Mouse (Mus musculus): ENCODE results near the gene Scaper. TPM values are rescaled to one million over a fixed set of nuclear protein-coding genes. Genes with fewer than 3 reads are reported as not detected.

Gene Scaper
- polyA plus RNA-seq, 1 experiment from 2014 or later, result 11.3 TPM

DNA sequence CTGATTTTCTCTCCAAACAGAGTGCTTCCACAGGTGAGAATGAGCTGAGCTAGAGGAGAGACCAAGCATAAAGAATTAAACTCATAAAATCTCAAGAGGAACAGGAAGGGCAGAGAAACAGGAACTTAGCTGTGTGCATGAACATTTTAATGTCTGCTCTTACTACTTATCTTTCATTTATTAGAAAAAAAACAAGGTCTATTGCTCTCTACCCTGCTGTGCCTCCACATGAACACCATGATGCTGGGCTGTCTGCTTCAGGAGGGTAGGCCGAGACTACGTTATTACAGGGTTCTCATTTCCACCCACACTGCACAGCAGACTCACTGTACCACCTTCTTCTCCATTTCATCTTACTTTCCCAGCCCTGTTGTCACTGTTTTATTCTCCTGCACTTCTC lies 291.5 kb downstream of the Scaper start:
- Histone ChIP-seq H3K4me1 (ENCODE audit: control insufficient read depth, insufficient read depth, low read length) (no peaks in the 10 kb centered on the region), H3K4me2 (no peak overlapping the region), H3K9ac (ENCODE audit: low read length) (no peak overlapping the region), H3K27ac (ENCODE audit: low read depth, low read length) (no peak overlapping the region), H3K27me3 (ENCODE audit: control insufficient read depth, insufficient read depth, low read length) (no peaks in the 10 kb centered on the region), H3K36me3 (ENCODE audit: control insufficient read depth, insufficient read depth, low read length) (no peaks in the 10 kb centered on the region), H3K4me3 (ENCODE audit: low read depth, low read length) (no peak overlapping the region), H3K9me3 (ENCODE audit: control insufficient read depth, low read length) (no peaks in the 10 kb centered on the region)
- WGBS, result 87% methylated on average over 2 of the region's 2 CpGs
- no peak for ATAC-seq (ENCODE audit: low FRiP score)
- DNase-seq (ENCODE audit: low spot score, missing footprints), result no peak

DNA sequence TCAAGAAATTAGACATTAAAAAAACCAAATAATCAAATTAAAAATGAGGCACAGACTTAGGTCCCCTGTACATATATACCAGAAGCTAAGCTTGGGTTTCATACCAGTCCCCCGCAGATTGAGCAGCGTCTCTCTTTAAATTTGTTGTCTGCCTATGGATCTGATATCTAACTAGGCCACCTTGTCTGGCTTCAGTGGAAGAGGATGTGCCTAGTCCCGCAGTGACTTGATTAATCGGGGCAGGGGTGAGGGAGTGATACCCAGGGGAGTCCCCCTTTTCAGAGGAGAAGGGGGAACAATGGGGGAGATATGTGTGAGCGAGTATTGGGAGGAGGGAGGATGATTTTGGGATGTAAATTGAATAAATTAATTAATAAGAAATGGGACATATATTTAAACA lies 310.9 kb downstream of the Scaper start:
- Histone ChIP-seq H3K9ac (ENCODE audit: low read length) (no peak overlapping the region), H3K9me3 (ENCODE audit: control insufficient read depth, low read length) (no peaks in the 10 kb centered on the region), H3K4me1 (ENCODE audit: control insufficient read depth, insufficient read depth, low read length) (no peaks in the 10 kb centered on the region), H3K4me3 (ENCODE audit: low read depth, low read length) (no peak overlapping the region), H3K27me3 (ENCODE audit: control insufficient read depth, insufficient read depth, low read length) (no peaks in the 10 kb centered on the region), H3K4me2 (no peak overlapping the region), H3K36me3 (ENCODE audit: control insufficient read depth, insufficient read depth, low read length) (no peaks in the 10 kb centered on the region), H3K27ac (ENCODE audit: low read depth, low read length) (no peak overlapping the region)
- no peak for ATAC-seq (ENCODE audit: low FRiP score)
- 82% methylated on average over 5 of the region's 5 CpGs for WGBS
- DNase-seq (ENCODE audit: low spot score, missing footprints), result no peak

DNA sequence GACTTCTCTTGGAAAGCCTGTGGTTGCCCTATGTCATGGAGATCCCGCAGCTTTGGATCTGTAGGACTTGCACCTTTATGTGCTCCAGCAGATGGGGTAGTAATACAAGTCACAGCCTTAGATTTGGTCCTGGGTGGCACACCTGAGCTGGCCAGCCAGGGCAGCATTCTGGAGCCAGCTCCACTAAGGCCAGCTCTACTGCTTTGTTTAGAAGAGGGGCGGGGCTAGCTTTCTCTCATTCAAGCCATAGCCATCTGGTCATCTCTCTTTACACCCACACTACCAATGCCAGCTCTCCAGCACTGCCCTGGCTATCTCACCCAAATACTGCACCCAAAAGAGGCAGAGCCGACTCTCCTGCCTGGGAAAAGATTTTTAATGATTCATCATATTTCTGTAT lies 323.2 kb downstream of the Scaper start:
- ATAC-seq (ENCODE audit: low FRiP score) (no peak), DNase-seq (ENCODE audit: low spot score, missing footprints) (no peak)
- no peaks in the 10 kb centered on the region for H3K27me3 ChIP-seq (ENCODE audit: control insufficient read depth, insufficient read depth, low read length)
- WGBS, result 83% methylated on average over 3 of the region's 3 CpGs
- H3K36me3 ChIP-seq (ENCODE audit: control insufficient read depth, insufficient read depth, low read length), result no peaks in the 10 kb centered on the region
- no peaks in the 10 kb centered on the region for H3K9me3 ChIP-seq (ENCODE audit: control insufficient read depth, low read length)
- no peak overlapping the region for H3K4me2 ChIP-seq
- no peak overlapping the region for H3K4me3 ChIP-seq (ENCODE audit: low read depth, low read length)
- H3K4me1 ChIP-seq (ENCODE audit: control insufficient read depth, insufficient read depth, low read length), result no peaks in the 10 kb centered on the region
- no peak overlapping the region for H3K27ac ChIP-seq (ENCODE audit: low read depth, low read length)
- H3K9ac ChIP-seq (ENCODE audit: low read length), result no peak overlapping the region

DNA sequence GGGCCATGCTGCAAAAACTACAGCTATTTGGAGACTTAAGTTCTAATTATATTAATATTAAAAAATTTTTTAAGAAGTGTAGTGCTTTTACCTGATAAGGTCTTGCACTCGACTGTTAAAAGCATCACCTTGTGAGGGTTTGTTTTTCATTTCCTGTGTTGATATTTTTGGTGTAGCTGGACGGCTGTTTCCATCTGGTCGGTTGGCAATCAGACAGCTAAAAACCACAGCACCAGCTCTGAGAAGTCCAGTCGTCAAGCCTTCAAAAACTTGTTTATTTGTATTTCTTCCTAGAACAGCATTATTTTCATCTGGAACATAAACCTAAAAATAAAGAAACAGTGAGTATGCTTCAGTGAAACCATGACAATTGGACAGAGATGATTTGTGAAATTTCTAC lies 328.2 kb downstream of the Scaper start:
- 80% methylated on average over 4 of the region's 4 CpGs for WGBS
- H3K9me3 ChIP-seq (ENCODE audit: control insufficient read depth, low read length), result no peaks in the 10 kb centered on the region
- H3K9ac ChIP-seq (ENCODE audit: low read length), result no peak overlapping the region
- H3K4me2 ChIP-seq, result no peak overlapping the region
- ATAC-seq (ENCODE audit: low FRiP score) (no peak), DNase-seq (ENCODE audit: low spot score, missing footprints) (no peak)
- H3K4me3 ChIP-seq (ENCODE audit: low read depth, low read length), result no peak overlapping the region
- no peak overlapping the region for H3K27ac ChIP-seq (ENCODE audit: low read depth, low read length)
- H3K4me1 ChIP-seq (ENCODE audit: control insufficient read depth, insufficient read depth, low read length), result peaks cover 2% of the 10 kb centered on the region; the same call in 1 of the 2 replicates
- H3K36me3 ChIP-seq (ENCODE audit: control insufficient read depth, insufficient read depth, low read length), result no peaks in the 10 kb centered on the region
- H3K27me3 ChIP-seq (ENCODE audit: control insufficient read depth, insufficient read depth, low read length), result no peaks in the 10 kb centered on the region

DNA sequence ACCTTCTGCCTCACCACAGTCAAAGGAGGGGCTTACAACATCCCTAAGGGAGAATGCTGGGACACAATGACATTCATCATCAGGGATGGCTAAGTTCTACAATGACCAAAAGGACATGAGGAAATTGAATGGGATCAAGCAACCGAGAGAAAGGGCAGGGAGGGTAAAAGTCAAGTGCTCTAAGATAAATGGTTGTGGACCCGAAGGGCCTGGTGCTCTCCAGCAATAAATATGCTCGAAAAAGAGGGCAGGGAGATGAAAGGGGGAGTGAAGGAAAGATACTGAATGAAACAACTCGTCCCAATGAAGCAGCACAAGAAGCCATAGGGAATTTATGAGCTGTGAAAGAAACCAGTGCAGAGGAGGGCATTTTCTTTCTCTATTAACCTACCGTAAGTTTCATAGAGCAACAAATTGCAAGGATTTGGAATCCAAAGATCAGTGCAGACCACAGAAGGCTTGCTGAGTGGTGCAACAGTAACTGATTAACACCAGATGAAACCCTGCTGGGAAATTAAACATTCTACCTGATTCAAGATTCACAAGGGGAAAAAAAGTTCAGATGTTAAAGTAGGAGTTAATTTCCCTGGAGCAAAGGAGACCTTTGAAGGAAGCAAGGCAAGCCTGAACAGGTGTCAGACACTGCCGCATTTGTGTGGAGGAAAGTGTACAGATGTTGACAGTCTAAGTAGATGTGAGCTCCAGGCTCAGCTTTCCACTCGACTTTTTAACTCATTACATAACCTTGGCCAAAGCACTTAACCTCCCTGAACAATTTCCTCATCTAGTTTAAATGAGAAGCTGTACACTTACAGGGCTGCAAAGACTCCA lies 329.0 kb downstream of the Scaper start:
- no peak overlapping the region for H3K9ac ChIP-seq (ENCODE audit: low read length)
- H3K9me3 ChIP-seq (ENCODE audit: control insufficient read depth, low read length), result no peaks in the 10 kb centered on the region
- no peak overlapping the region for H3K27ac ChIP-seq (ENCODE audit: low read depth, low read length)
- no peak overlapping the region for H3K4me2 ChIP-seq
- ATAC-seq (ENCODE audit: low FRiP score) (no peak), DNase-seq (ENCODE audit: low spot score, missing footprints) (no peak)
- H3K27me3 ChIP-seq (ENCODE audit: control insufficient read depth, insufficient read depth, low read length), result no peaks in the 10 kb centered on the region
- no peaks in the 10 kb centered on the region for H3K36me3 ChIP-seq (ENCODE audit: control insufficient read depth, insufficient read depth, low read length)
- 63% methylated on average over 7 of the region's 7 CpGs for WGBS
- no peak overlapping the region for H3K4me3 ChIP-seq (ENCODE audit: low read depth, low read length)
- peaks cover 2% of the 10 kb centered on the region; the same call in 1 of the 2 replicates for H3K4me1 ChIP-seq (ENCODE audit: control insufficient read depth, insufficient read depth, low read length)

DNA sequence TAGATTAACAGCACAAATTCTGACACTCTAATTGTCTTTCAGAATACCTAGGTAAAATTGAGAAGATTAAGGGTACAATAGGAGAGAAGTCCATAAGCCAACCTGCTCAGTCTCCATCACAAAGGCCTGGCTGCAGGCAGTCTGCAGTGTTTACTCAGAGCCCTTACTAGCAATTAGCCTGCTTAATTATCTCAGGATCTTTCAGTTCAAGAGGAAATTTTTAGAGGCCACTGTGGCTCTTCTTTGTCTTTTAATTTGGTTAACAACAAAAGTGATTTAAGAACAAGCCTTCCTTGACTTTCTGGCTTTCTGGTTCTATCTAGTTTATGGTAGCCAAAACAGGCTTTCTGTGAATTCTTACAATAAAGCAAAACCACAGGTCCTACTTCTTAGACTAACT lies 339.3 kb downstream of the Scaper start:
- Histone ChIP-seq H3K4me3 (ENCODE audit: low read depth, low read length) (no peak overlapping the region), H3K27ac (ENCODE audit: low read depth, low read length) (no peak overlapping the region), H3K9ac (ENCODE audit: low read length) (no peak overlapping the region), H3K36me3 (ENCODE audit: control insufficient read depth, insufficient read depth, low read length) (no peaks in the 10 kb centered on the region), H3K4me2 (no peak overlapping the region), H3K27me3 (ENCODE audit: control insufficient read depth, insufficient read depth, low read length) (no peaks in the 10 kb centered on the region), H3K4me1 (ENCODE audit: control insufficient read depth, insufficient read depth, low read length) (no peaks in the 10 kb centered on the region), H3K9me3 (ENCODE audit: control insufficient read depth, low read length) (no peaks in the 10 kb centered on the region)
- no peak for ATAC-seq (ENCODE audit: low FRiP score)
- DNase-seq (ENCODE audit: low spot score, missing footprints), result no peak

DNA sequence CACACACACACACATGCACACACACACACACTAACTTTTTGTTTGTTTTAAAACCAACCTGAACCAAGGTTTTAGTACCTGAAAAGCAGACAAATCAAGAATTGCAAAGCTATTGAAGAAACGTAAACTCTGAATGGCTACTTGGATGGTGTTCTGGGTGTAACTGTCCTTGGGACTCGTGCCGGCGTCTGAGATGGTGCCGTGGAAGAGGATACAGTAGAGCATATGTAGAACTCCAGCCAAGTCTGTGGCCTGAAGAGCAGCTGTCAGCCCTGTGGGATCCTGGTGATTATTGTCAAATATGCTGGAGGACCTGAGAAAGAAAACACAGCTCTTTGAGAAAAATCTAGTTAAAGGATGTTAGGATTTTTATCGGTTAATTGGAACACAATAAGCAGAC lies 351.8 kb downstream of the Scaper start:
- no peak overlapping the region for H3K4me3 ChIP-seq (ENCODE audit: low read depth, low read length)
- no peak overlapping the region for H3K4me2 ChIP-seq
- H3K4me1 ChIP-seq (ENCODE audit: control insufficient read depth, insufficient read depth, low read length), result no peaks in the 10 kb centered on the region
- no peak overlapping the region for H3K9ac ChIP-seq (ENCODE audit: low read length)
- no peaks in the 10 kb centered on the region for H3K27me3 ChIP-seq (ENCODE audit: control insufficient read depth, insufficient read depth, low read length)
- no peak for ATAC-seq (ENCODE audit: low FRiP score)
- WGBS, result 94% methylated on average over 6 of the region's 6 CpGs
- H3K27ac ChIP-seq (ENCODE audit: low read depth, low read length), result no peak overlapping the region
- H3K9me3 ChIP-seq (ENCODE audit: control insufficient read depth, low read length), result no peaks in the 10 kb centered on the region
- DNase-seq (ENCODE audit: low spot score, missing footprints), result no peak
- no peaks in the 10 kb centered on the region for H3K36me3 ChIP-seq (ENCODE audit: control insufficient read depth, insufficient read depth, low read length)

DNA sequence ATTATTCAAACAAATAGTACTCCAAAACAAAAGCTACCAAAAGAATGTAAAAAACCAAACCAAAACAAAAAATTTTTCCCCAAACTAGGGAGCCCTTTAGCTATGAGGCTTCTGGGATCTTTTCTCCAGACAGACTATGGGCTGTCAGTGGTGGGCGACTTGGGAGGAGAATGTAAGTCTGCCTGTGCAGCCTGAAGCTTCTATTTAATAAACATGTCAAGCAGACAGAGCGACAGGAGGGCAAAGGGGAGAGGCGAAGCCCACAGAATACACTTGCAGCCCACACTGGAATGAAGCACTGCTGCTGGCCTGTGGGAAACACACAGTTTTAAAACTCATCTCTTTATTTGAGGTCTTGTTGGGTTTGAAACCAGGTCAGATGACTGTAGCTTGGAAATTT lies 356.5 kb downstream of the Scaper start:
- Histone ChIP-seq H3K9me3 (ENCODE audit: control insufficient read depth, low read length) (no peaks in the 10 kb centered on the region), H3K27ac (ENCODE audit: low read depth, low read length) (no peak overlapping the region), H3K4me3 (ENCODE audit: low read depth, low read length) (no peak overlapping the region), H3K36me3 (ENCODE audit: control insufficient read depth, insufficient read depth, low read length) (no peaks in the 10 kb centered on the region), H3K27me3 (ENCODE audit: control insufficient read depth, insufficient read depth, low read length) (no peaks in the 10 kb centered on the region), H3K4me1 (ENCODE audit: control insufficient read depth, insufficient read depth, low read length) (no peaks in the 10 kb centered on the region), H3K9ac (ENCODE audit: low read length) (no peak overlapping the region), H3K4me2 (no peak overlapping the region)
- 31% methylated on average over 3 of the region's 3 CpGs for WGBS
- DNase-seq (ENCODE audit: low spot score, missing footprints) (no peak), ATAC-seq (ENCODE audit: low FRiP score) (no peak)

DNA sequence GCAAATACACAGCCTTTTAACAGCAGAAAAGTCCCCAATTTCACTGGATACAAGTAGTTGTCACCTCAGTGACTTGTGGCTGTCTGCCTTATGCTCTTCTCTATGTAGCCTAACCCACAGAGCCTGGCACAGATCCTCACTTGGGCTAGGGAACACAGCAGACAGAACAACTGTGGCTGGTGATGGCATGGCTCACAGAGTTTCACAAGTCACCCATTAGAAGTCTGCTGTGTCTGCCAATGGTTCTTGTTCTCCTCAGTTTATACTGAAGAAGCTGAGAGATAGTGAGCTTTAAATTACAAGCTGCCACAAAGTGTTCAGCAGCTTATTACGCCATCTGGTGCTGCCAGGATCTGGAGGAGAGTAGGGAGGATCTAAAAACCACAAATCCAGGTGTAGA lies 361.3 kb downstream of the Scaper start:
- Histone ChIP-seq H3K27ac (ENCODE audit: low read depth, low read length) (no peak overlapping the region), H3K9ac (ENCODE audit: low read length) (no peak overlapping the region), H3K4me1 (ENCODE audit: control insufficient read depth, insufficient read depth, low read length) (no peaks in the 10 kb centered on the region), H3K4me2 (no peak overlapping the region), H3K27me3 (ENCODE audit: control insufficient read depth, insufficient read depth, low read length) (no peaks in the 10 kb centered on the region), H3K9me3 (ENCODE audit: control insufficient read depth, low read length) (no peaks in the 10 kb centered on the region), H3K4me3 (ENCODE audit: low read depth, low read length) (no peak overlapping the region), H3K36me3 (ENCODE audit: control insufficient read depth, insufficient read depth, low read length) (no peaks in the 10 kb centered on the region)
- WGBS, result 76% methylated on average over 1 of the region's 1 CpGs
- no peak for DNase-seq (ENCODE audit: low spot score, missing footprints)
- ATAC-seq (ENCODE audit: low FRiP score), result no peak

Measured in midbrain, embryonic 11.5 days (tissue).